9 mouse cellular contexts compared by ENCODE assay signal in genomic region chr13:21181996-21182395, GRCm38 (mm10). TPM values are rescaled to one million over a fixed set of nuclear protein-coding genes. Genes with fewer than 3 reads are reported as not detected.
DNase-seq lines count a peak whose midpoint lies in the region; ATAC-seq and TF ChIP-seq lines count a peak whose summit lies in the region.
"Had no signal": no experiment of that assay in that cellular context is flagged by ENCODE, and none has a peak within 500 bp of the region (broad histone marks: within the 10 kb centered on the region; RNA-seq: fewer than 3 reads in every experiment).

No protein-coding gene starts in this region.

- H3K27me3 ChIP-seq in liver, embryonic 11.5 days (replicated peaks; ENCODE audit: control insufficient read depth, insufficient read depth, low read length) = no peaks in the 10 kb centered on the region
- H3K27me3 ChIP-seq in limb, embryonic 10.5 days (ENCODE audit: low read depth, poor library complexity, severe bottlenecking) = no peaks in the 10 kb centered on the region
- no peaks in the 10 kb centered on the region for H3K27me3 ChIP-seq in neural tube, embryonic 13.5 days

- peaks cover 45% of the 10 kb centered on the region for H3K36me3 ChIP-seq in liver, embryonic 11.5 days (ENCODE audit: control insufficient read depth, insufficient read depth, low read length)
- peaks cover 55% of the 10 kb centered on the region for H3K36me3 ChIP-seq in limb, embryonic 10.5 days
- peaks cover 49% of the 10 kb centered on the region for H3K36me3 ChIP-seq in neural tube, embryonic 13.5 days

- H3K4me2 ChIP-seq in liver, embryonic 11.5 days = peak overlapping the region; percentile 98
- peak overlapping the region; percentile 71 for H3K4me2 ChIP-seq in neural tube, embryonic 13.5 days

- peaks cover 30% of the 10 kb centered on the region for H3K4me1 ChIP-seq in liver, embryonic 11.5 days (replicated peaks; ENCODE audit: control insufficient read depth, insufficient read depth, low read length)
- H3K4me1 ChIP-seq in embryonic fibroblast, embryonic 13.5 days (ENCODE audit: control insufficient read depth, insufficient read depth, low read length) = 0 out of 2 replicates have a peak, but pooled peaks cover 3% of the 10 kb centered on the region
- H3K4me1 ChIP-seq in limb, embryonic 10.5 days = peaks cover 30% of the 10 kb centered on the region
- H3K4me1 ChIP-seq in neural tube, embryonic 13.5 days (replicated peaks) = peaks cover 36% of the 10 kb centered on the region

- no peaks in the 10 kb centered on the region for H3K9me3 ChIP-seq in liver, embryonic 11.5 days (ENCODE audit: control insufficient read depth, low read length)
- no peaks in the 10 kb centered on the region for H3K9me3 ChIP-seq in limb, embryonic 10.5 days (replicated peaks)
- H3K9me3 ChIP-seq in neural tube, embryonic 13.5 days = no peaks in the 10 kb centered on the region

- peak overlapping the region; percentile 99 for H3K9ac ChIP-seq in liver, embryonic 11.5 days (ENCODE audit: low read depth, low read length)
- peak overlapping the region; percentile 90 for H3K9ac ChIP-seq in neural tube, embryonic 13.5 days

- TF ChIP-seq POLR2A in embryonic fibroblast, embryonic 13.5 days (IDR thresholded peaks at IDR 0.05; ENCODE audit: low read depth, low read length) = no peak

- peak overlapping the region; percentile 100 for H3K4me3 ChIP-seq in liver, embryonic 11.5 days (ENCODE audit: low read depth, low read length)
- peak overlapping the region; percentile 86 for H3K4me3 ChIP-seq in embryonic fibroblast, embryonic 13.5 days (ENCODE audit: insufficient read depth, low read length)
- H3K4me3 ChIP-seq in limb, embryonic 10.5 days = peak overlapping the region; percentile 99
- H3K4me3 ChIP-seq in neural tube, embryonic 13.5 days = peak overlapping the region; percentile 81

- 78% methylated on average over 7 of the region's 7 CpGs for WGBS in liver, embryonic 11.5 days
- WGBS in limb, embryonic 10.5 days = 86% methylated on average over 7 of the region's 7 CpGs
- WGBS in neural tube, embryonic 13.5 days = 77% methylated on average over 7 of the region's 7 CpGs

- no peak overlapping the region for H3K27ac ChIP-seq in liver, embryonic 11.5 days (ENCODE audit: low read depth, low read length)
- no peak overlapping the region for H3K27ac ChIP-seq in embryonic fibroblast, embryonic 13.5 days (ENCODE audit: insufficient read depth, low read length)
- H3K27ac ChIP-seq in limb, embryonic 10.5 days = no peak overlapping the region
- H3K27ac ChIP-seq in neural tube, embryonic 13.5 days (replicated peaks) = no peak overlapping the region

- TF ChIP-seq CTCF in embryonic fibroblast, embryonic 13.5 days (IDR thresholded peaks at IDR 0.05; ENCODE audit: borderline replicate concordance, insufficient read depth, low read length) = no peak

- ATAC-seq in liver, embryonic 11.5 days (replicated peaks; ENCODE audit: low FRiP score) = no peak
- ATAC-seq in neural tube, embryonic 13.5 days (ENCODE audit: low read depth) = no peak

- no peak for DNase-seq in liver, embryonic 11.5 days (ENCODE audit: low spot score)
- no peak for DNase-seq in liver
- no peak for DNase-seq in limb, embryonic 10.5 days (ENCODE audit: low spot score)
- DNase-seq in kidney, postnatal 4 days = no peak
- no peak for DNase-seq in gastrocnemius, postnatal 10 days
- no peak for DNase-seq in right cerebral cortex, postnatal 25 days
- DNase-seq: cerebellum, adult 2 months had no signal

RNA-seq across cellular contexts. Expression of gene Trim27, which starts 2.8 kb away (rescaled TPM):
- 165 and 175 TPM in 2 replicates for polyA plus RNA-seq in liver, embryonic 11.5 days (2014; fragmentation: Nextera tagmentation; extraction: Ambion mirVana)
- polyA plus RNA-seq in embryonic fibroblast, embryonic 13.5 days (2011; ENCODE audit: insufficient read length, low read depth, missing spikeins) = 52.0 and 61.4 TPM in 2 replicates
- polyA plus RNA-seq in limb, embryonic 10.5 days (2016; fragmentation: Nextera tagmentation; extraction: Ambion mirVana) = 200 and 218 TPM in 2 replicates
- 82.9 and 88.9 TPM in 2 replicates for polyA plus RNA-seq in neural tube, embryonic 13.5 days (2015; fragmentation: Nextera tagmentation; extraction: Ambion mirVana)
- total RNA-seq in gastrocnemius, postnatal 10 days (2021) = 10 to 100 TPM; 27.9 to 36.8 TPM

RNA-seq across cellular contexts. Expression of gene Olfr1368, which starts 36.3 kb away (rescaled TPM):
- not detected in 2 replicates for polyA plus RNA-seq in liver, embryonic 11.5 days (2014; fragmentation: Nextera tagmentation; extraction: Ambion mirVana)
- not detected in 2 replicates for polyA plus RNA-seq in embryonic fibroblast, embryonic 13.5 days (2011; ENCODE audit: insufficient read length, low read depth, missing spikeins)
- polyA plus RNA-seq in limb, embryonic 10.5 days (2016; fragmentation: Nextera tagmentation; extraction: Ambion mirVana) = not detected in 2 replicates
- not detected in 2 replicates for polyA plus RNA-seq in neural tube, embryonic 13.5 days (2015; fragmentation: Nextera tagmentation; extraction: Ambion mirVana)
- total RNA-seq in gastrocnemius, postnatal 10 days (2021) = not detected
- polyA plus RNA-seq: cerebellum, adult 2 months had no signal

RNA-seq across cellular contexts. Expression of gene Olfr263, which starts 52.6 kb away (rescaled TPM):
- not detected in 2 replicates for polyA plus RNA-seq in liver, embryonic 11.5 days (2014; fragmentation: Nextera tagmentation; extraction: Ambion mirVana)
- not detected in 2 replicates for polyA plus RNA-seq in embryonic fibroblast, embryonic 13.5 days (2011; ENCODE audit: insufficient read length, low read depth, missing spikeins)
- polyA plus RNA-seq in limb, embryonic 10.5 days (2016; fragmentation: Nextera tagmentation; extraction: Ambion mirVana) = not detected in 2 replicates
- not detected in 2 replicates for polyA plus RNA-seq in neural tube, embryonic 13.5 days (2015; fragmentation: Nextera tagmentation; extraction: Ambion mirVana)
- total RNA-seq in gastrocnemius, postnatal 10 days (2021) = not detected
- polyA plus RNA-seq: cerebellum, adult 2 months had no signal
